Mouse (Mus musculus): ENCODE results near the gene Ablim1.

- no peak for TF ChIP-seq CTCF (IDR thresholded peaks at IDR 0.05; ENCODE audit: low read depth, low read length)
- no peak for TF ChIP-seq POLR2A (IDR thresholded peaks at IDR 0.05; ENCODE audit: extremely low read depth, insufficient read depth, low read length)
Measured at GRCm38 (mm10) chr19:57211444-57212111, 103.1 kb downstream of the Ablim1 start.

Data from liver, adult 2 months (tissue).